In genomic region chr5:64992540-64992939, GRCm38 (mm10) we compare ENCODE assay signal across 11 mouse cellular contexts. TPM values are rescaled to one million over a fixed set of nuclear protein-coding genes. Genes with fewer than 3 reads are reported as not detected.
DNase-seq lines count a peak whose midpoint lies in the region; ATAC-seq and TF ChIP-seq lines count a peak whose summit lies in the region.
"Had no signal": no experiment of that assay in that cellular context is flagged by ENCODE, and none has a peak within 500 bp of the region (broad histone marks: within the 10 kb centered on the region; RNA-seq: fewer than 3 reads in every experiment).

No protein-coding gene starts in this region.

- TF ChIP-seq CTCF in layer of hippocampus, adult 2 months (conservative IDR thresholded peaks at IDR 0.05) = peak; percentile 72

- H3K27ac ChIP-seq in intestine, embryonic 15.5 days = no peak overlapping the region
- H3K27ac ChIP-seq in intestine, embryonic 16.5 days (ENCODE audit: low read length) = no peak overlapping the region
- H3K27ac ChIP-seq in layer of hippocampus, adult 2 months = no peak overlapping the region
- no peak overlapping the region for H3K27ac ChIP-seq in forebrain, embryonic 13.5 days
- H3K27ac ChIP-seq: embryonic facial prominence, embryonic 15.5 days; limb, embryonic 12.5 days had no signal

- no peak overlapping the region for H3K9ac ChIP-seq in intestine, embryonic 15.5 days
- no peak overlapping the region for H3K9ac ChIP-seq in intestine, embryonic 16.5 days (ENCODE audit: low read depth, low read length)
- H3K9ac ChIP-seq in forebrain, embryonic 13.5 days = no peak overlapping the region
- H3K9ac ChIP-seq: embryonic facial prominence, embryonic 15.5 days; limb, embryonic 12.5 days had no signal

- DNase-seq in 416B (ENCODE audit: low read depth) = peak; percentile 58
- peak; percentile 24 for DNase-seq in ES-CJ7 (ENCODE audit: low read depth, low spot score)
- DNase-seq in layer of hippocampus, adult 2 months (ENCODE audit: low spot score in 2 of 2) = peak; percentile 30 to 63
- no peak for DNase-seq in thymus, adult 18-20 months
- DNase-seq: cerebellum, adult 11 months; lung, postnatal 14 days had no signal

- no peaks in the 10 kb centered on the region for H3K4me1 ChIP-seq in intestine, embryonic 15.5 days (replicated peaks)
- no peaks in the 10 kb centered on the region for H3K4me1 ChIP-seq in intestine, embryonic 16.5 days (ENCODE audit: control insufficient read depth, insufficient read depth, low read length)
- peaks cover 2% of the 10 kb centered on the region; the same call in 1 of the 2 replicates for H3K4me1 ChIP-seq in forebrain, embryonic 13.5 days
- H3K4me1 ChIP-seq: embryonic facial prominence, embryonic 15.5 days; limb, embryonic 12.5 days had no signal

- H3K9me3 ChIP-seq in intestine, embryonic 15.5 days = no peaks in the 10 kb centered on the region
- no peaks in the 10 kb centered on the region for H3K9me3 ChIP-seq in intestine, embryonic 16.5 days (ENCODE audit: control insufficient read depth, low read length)
- no peaks in the 10 kb centered on the region for H3K9me3 ChIP-seq in forebrain, embryonic 13.5 days (replicated peaks)
- H3K9me3 ChIP-seq: embryonic facial prominence, embryonic 15.5 days; limb, embryonic 12.5 days had no signal

- 0 out of 2 replicates have a peak, but pooled peaks have one; percentile 12 for ATAC-seq in intestine, embryonic 15.5 days
- ATAC-seq in intestine, embryonic 16.5 days = no peak
- ATAC-seq in forebrain, embryonic 13.5 days = no peak; the same call in 1 of the 2 replicates

- no peaks in the 10 kb centered on the region for H3K27me3 ChIP-seq in intestine, embryonic 15.5 days (replicated peaks)
- H3K27me3 ChIP-seq in intestine, embryonic 16.5 days (replicated peaks; ENCODE audit: control insufficient read depth, insufficient read depth, low read length) = no peaks in the 10 kb centered on the region
- H3K27me3 ChIP-seq in forebrain, embryonic 13.5 days = no peaks in the 10 kb centered on the region
- H3K27me3 ChIP-seq: embryonic facial prominence, embryonic 15.5 days; limb, embryonic 12.5 days had no signal

- peaks cover 4% of the 10 kb centered on the region; the same call in 1 of the 2 replicates for H3K36me3 ChIP-seq in intestine, embryonic 15.5 days
- 0 out of 2 replicates have a peak, but pooled peaks cover 4% of the 10 kb centered on the region for H3K36me3 ChIP-seq in intestine, embryonic 16.5 days (ENCODE audit: control insufficient read depth, insufficient read depth, low read length)
- H3K36me3 ChIP-seq in forebrain, embryonic 13.5 days (ENCODE audit: poor library complexity, severe bottlenecking) = no peaks in the 10 kb centered on the region

- no peak overlapping the region for H3K4me2 ChIP-seq in intestine, embryonic 15.5 days (replicated peaks)
- no peak overlapping the region for H3K4me2 ChIP-seq in intestine, embryonic 16.5 days (ENCODE audit: low read depth, low read length)
- no peak overlapping the region for H3K4me2 ChIP-seq in forebrain, embryonic 13.5 days
- H3K4me2 ChIP-seq: embryonic facial prominence, embryonic 15.5 days; limb, embryonic 12.5 days had no signal

- WGBS in intestine, embryonic 15.5 days = 64% methylated on average over 8 of the region's 8 CpGs
- 59% methylated on average over 8 of the region's 8 CpGs for WGBS in intestine, embryonic 16.5 days
- 56% methylated on average over 8 of the region's 8 CpGs for WGBS in forebrain, embryonic 13.5 days

- H3K4me3 ChIP-seq in intestine, embryonic 15.5 days (replicated peaks) = no peak overlapping the region
- no peak overlapping the region for H3K4me3 ChIP-seq in intestine, embryonic 16.5 days (ENCODE audit: low read length)
- H3K4me3 ChIP-seq in layer of hippocampus, adult 2 months = no peak overlapping the region; the same call in 1 of the 2 replicates
- no peak overlapping the region for H3K4me3 ChIP-seq in forebrain, embryonic 13.5 days
- H3K4me3 ChIP-seq: embryonic facial prominence, embryonic 15.5 days; limb, embryonic 12.5 days had no signal

RNA-seq across cellular contexts. Expression of gene Fam114a1, which starts 22.7 kb away (rescaled TPM):
- polyA plus RNA-seq in intestine, embryonic 15.5 days (2015; fragmentation: Nextera tagmentation; extraction: Ambion mirVana) = 38.2 and 40.2 TPM in 2 replicates
- 38.5 and 38.8 TPM in 2 replicates for polyA plus RNA-seq in intestine, embryonic 16.5 days (2015; fragmentation: Nextera tagmentation; extraction: Ambion mirVana)
- 1 to 10 TPM; 4.2 to 5.8 TPM for total RNA-seq in layer of hippocampus, adult 2 months (2021)
- polyA plus RNA-seq in forebrain, embryonic 13.5 days (2015; fragmentation: Nextera tagmentation; extraction: Ambion mirVana) = 6.3 and 6.5 TPM in 2 replicates

RNA-seq across cellular contexts. Expression of gene Tlr6, which starts 32.6 kb away (rescaled TPM):
- polyA plus RNA-seq in intestine, embryonic 15.5 days (2015; fragmentation: Nextera tagmentation; extraction: Ambion mirVana) = 0.42 and 0.59 TPM in 2 replicates
- 0.54 and 1.1 TPM in 2 replicates for polyA plus RNA-seq in intestine, embryonic 16.5 days (2015; fragmentation: Nextera tagmentation; extraction: Ambion mirVana)
- total RNA-seq in layer of hippocampus, adult 2 months (2021) = 1 to 10 TPM in 1 of 2 experiments, under 1 TPM in 1; 0.95 to 1.0 TPM
- 0.14 and 0.28 TPM in 2 replicates for polyA plus RNA-seq in forebrain, embryonic 13.5 days (2015; fragmentation: Nextera tagmentation; extraction: Ambion mirVana)

RNA-seq across cellular contexts. Expression of gene Tlr1, which starts 59.2 kb away (rescaled TPM):
- polyA plus RNA-seq in intestine, embryonic 15.5 days (2015; fragmentation: Nextera tagmentation; extraction: Ambion mirVana) = 1.0 and 1.3 TPM in 2 replicates
- polyA plus RNA-seq in intestine, embryonic 16.5 days (2015; fragmentation: Nextera tagmentation; extraction: Ambion mirVana) = 1.3 TPM in 2 replicates
- total RNA-seq in layer of hippocampus, adult 2 months (2021) = under 1 TPM; 0.44 to 0.59 TPM
- polyA plus RNA-seq in forebrain, embryonic 13.5 days (2015; fragmentation: Nextera tagmentation; extraction: Ambion mirVana) = 0.14 and 0.39 TPM in 2 replicates

Comparison
In these comparisons a context has a peak if more than half of its experiments do, and no peak if none do; other contexts are left out.
1. DNase-seq: peak in 416B (single experiment), ES-CJ7 (single experiment) and layer of hippocampus, adult 2 months (2 of 2); none in thymus, adult 18-20 months (0 of 2).